Mouse (Mus musculus): ENCODE data around the gene Mrps26.

- TF ChIP-seq CTCF (IDR thresholded peaks at IDR 0.05; ENCODE audit: control insufficient read depth, insufficient read depth, insufficient read length) = no peak
- TF ChIP-seq USF1 (IDR thresholded peaks at IDR 0.05; ENCODE audit: low read depth) = no peak
- no peak for TF ChIP-seq MYOD1 (IDR thresholded peaks at IDR 0.05; ENCODE audit: control insufficient read depth, insufficient read length, low read depth)
Measured at GRCm38 (mm10) chr2:130532201-130532600, 31.3 kb upstream of the Mrps26 start.

Measured in C2C12 (cell line).